Mouse (Mus musculus) kidney, adult 11 months (tissue): ENCODE data around the gene Gorab.
A peak's percentile ranks its signal among the peaks of the same experiment; 100 is the strongest.

Source experiments
- DNase-seq: peaks from one replicate; pipeline ENCODE4 v3.0.0; 2022

Gorab gene

GRCm38 (mm10) chr1:163403498-163404126 is at the start of gene Gorab:
Gene Gorab (minus strand): TSS chr1:163403669.
- peak; percentile 94 for DNase-seq

GRCm38 (mm10) chr1:163443832-163444231 is 40.4 kb upstream of the Gorab start:
- peak; percentile 27 for DNase-seq

GRCm38 (mm10) chr1:163439002-163439401 is 35.5 kb upstream of the Gorab start:
- no peak for DNase-seq

GRCm38 (mm10) chr1:163423467-163424014 is 20.1 kb upstream of the Gorab start:
- DNase-seq, result no peak

GRCm38 (mm10) chr1:163417191-163417590 is 13.7 kb upstream of the Gorab start:
- no peak for DNase-seq

- DNase-seq, result no peak
These were observed 10.7 kb upstream of the Gorab start for GRCm38 (mm10) chr1:163414200-163414599.

GRCm38 (mm10) chr1:163406203-163406602 is 2.7 kb upstream of the Gorab start:
- no peak for DNase-seq

GRCm38 (mm10) chr1:163391321-163391720 is 12.1 kb downstream of the Gorab start:
- no peak for DNase-seq

GRCm38 (mm10) chr1:163390044-163390443 is 13.4 kb downstream of the Gorab start:
- DNase-seq, result no peak

- DNase-seq, result no peak
These were observed 17.3 kb downstream of the Gorab start for GRCm38 (mm10) chr1:163386196-163386595.

GRCm38 (mm10) chr1:163383442-163384027 is 19.9 kb downstream of the Gorab start:
- DNase-seq, result no peak

- DNase-seq, result no peak
These were observed 21.3 kb downstream of the Gorab start for GRCm38 (mm10) chr1:163382048-163382719.

GRCm38 (mm10) chr1:163380591-163380990 is 22.9 kb downstream of the Gorab start:
- DNase-seq, result no peak

GRCm38 (mm10) chr1:163380072-163380471 is 23.4 kb downstream of the Gorab start:
- DNase-seq, result no peak

- DNase-seq, result no peak
These were observed 25.5 kb downstream of the Gorab start for GRCm38 (mm10) chr1:163377924-163378323.

GRCm38 (mm10) chr1:163376818-163377581 is 26.5 kb downstream of the Gorab start:
- DNase-seq, result no peak

- no peak for DNase-seq
These were observed 29.0 kb downstream of the Gorab start for GRCm38 (mm10) chr1:163374455-163374854.

- DNase-seq, result no peak
These were observed 41.3 kb downstream of the Gorab start for GRCm38 (mm10) chr1:163362202-163362601.

- DNase-seq, result no peak
These were observed 42.1 kb downstream of the Gorab start for GRCm38 (mm10) chr1:163361376-163361775.

GRCm38 (mm10) chr1:163360796-163361195 is 42.7 kb downstream of the Gorab start:
- DNase-seq, result no peak

- no peak for DNase-seq
These were observed 43.9 kb downstream of the Gorab start for GRCm38 (mm10) chr1:163359521-163359920.

GRCm38 (mm10) chr1:163358165-163358564 is 45.3 kb downstream of the Gorab start:
- no peak for DNase-seq

GRCm38 (mm10) chr1:163357733-163358132 is 45.7 kb downstream of the Gorab start:
- no peak for DNase-seq
